Mouse (Mus musculus): ENCODE results near the gene Fam102b.

Fam102b gene

GRCm38 (mm10) chr3:108959680-108960295, 67.6 kb downstream of the Fam102b start:
- peak in 1 of 2 experiments; percentile 21 for DNase-seq

GRCm38 (mm10) chr3:108957976-108958375, 69.4 kb downstream of the Fam102b start:
- no peak for DNase-seq

- no peak for DNase-seq
Observed at GRCm38 (mm10) chr3:108940996-108941395, 86.4 kb downstream of the Fam102b start.

- peak in 1 of 2 experiments; percentile 26 for DNase-seq
Observed at GRCm38 (mm10) chr3:108940001-108940633, 87.3 kb downstream of the Fam102b start, which contains the start of gene Gm9857. Gene Gm9857, minus strand, starts transcription at chr3:108940445.

GRCm38 (mm10) chr3:108939573-108939972, 87.8 kb downstream of the Fam102b start, which contains the start of gene Henmt1:
Gene Henmt1, plus strand, starts transcription at chr3:108939873.
- no peak for DNase-seq

- DNase-seq, result no peak
Observed at GRCm38 (mm10) chr3:108938691-108939090, 88.7 kb downstream of the Fam102b start.

GRCm38 (mm10) chr3:108933557-108933956, 93.8 kb downstream of the Fam102b start:
- no peak for DNase-seq

GRCm38 (mm10) chr3:108926308-108926707, 101.1 kb downstream of the Fam102b start:
- DNase-seq, result no peak

GRCm38 (mm10) chr3:108925677-108926076, 101.7 kb downstream of the Fam102b start:
- no peak for DNase-seq

GRCm38 (mm10) chr3:108921822-108922221, 105.6 kb downstream of the Fam102b start:
- DNase-seq, result no peak

Data from cerebellum, adult 18-20 months (tissue).